Mouse (Mus musculus) neutrophil, adult 5-6 weeks (primary cell): ENCODE measurements around the gene Armcx6. TPM values are rescaled to one million over a fixed set of nuclear protein-coding genes. Genes with fewer than 3 reads are reported as not detected.

ENCODE experiments used
- total RNA-seq: library from RNA; stranded (forward); fragments of 200-1000 nt; gene quantifications from 2 replicates; pipeline ENCODE4 v1.2.3, GENCODE M21; 2017

The Armcx6 gene
- total RNA-seq, 1 experiment from 2014 or later: 0.23 TPM

Other genes starting within 250 kb of the Armcx6 start
- gene Timm8a1, start 209.6 kb downstream of the Armcx6 start, total RNA-seq: 15.0 and 17.5 TPM in 2 replicates
- gene Btk, start 167.8 kb downstream of the Armcx6 start, total RNA-seq: 112 and 115 TPM in 2 replicates
- gene Rpl36a, start 165.8 kb downstream of the Armcx6 start, total RNA-seq: 857 and 908 TPM in 2 replicates
- gene Gla, start 150.3 kb downstream of the Armcx6 start, total RNA-seq: 11.0 and 15.0 TPM in 2 replicates
- gene Hnrnph2, start 150.2 kb downstream of the Armcx6 start, total RNA-seq: 201 and 219 TPM in 2 replicates
- 0.25 and 0.35 TPM in 2 replicates for gene Armcx4, start 64.9 kb downstream of the Armcx6 start, total RNA-seq
- 0.47 and 3.1 TPM in 2 replicates for gene Armcx1, start 33.5 kb downstream of the Armcx6 start, total RNA-seq
- gene Armcx3, start 5.2 kb upstream of the Armcx6 start, total RNA-seq: 6.1 and 8.8 TPM in 2 replicates
- gene Armcx2, start 57.8 kb upstream of the Armcx6 start, total RNA-seq: 5.7 and 7.2 TPM in 2 replicates
- gene Nxf2, start 213.3 kb upstream of the Armcx6 start, total RNA-seq: not detected in 2 replicates